Mouse (Mus musculus): ENCODE data around the gene Ncam2. TPM values are rescaled to one million over a fixed set of nuclear protein-coding genes. Genes with fewer than 3 reads are reported as not detected.
"Not testable (repeated sequence)": the region's sequence is repeated elsewhere in the genome, so short reads cannot be mapped to it uniquely, and the experiment has no call there.

Ncam2 gene
- polyA plus RNA-seq, 1 experiment from 2014 or later, result 0.03 TPM

- DNase-seq (ENCODE audit: low spot score), result no peak
These were observed 85.4 kb downstream of the Ncam2 start for GRCm38 (mm10) chr16:81285882-81286281.

- DNase-seq (ENCODE audit: low spot score), result no peak
These were observed 103.3 kb downstream of the Ncam2 start for GRCm38 (mm10) chr16:81303806-81304205.

DNA sequence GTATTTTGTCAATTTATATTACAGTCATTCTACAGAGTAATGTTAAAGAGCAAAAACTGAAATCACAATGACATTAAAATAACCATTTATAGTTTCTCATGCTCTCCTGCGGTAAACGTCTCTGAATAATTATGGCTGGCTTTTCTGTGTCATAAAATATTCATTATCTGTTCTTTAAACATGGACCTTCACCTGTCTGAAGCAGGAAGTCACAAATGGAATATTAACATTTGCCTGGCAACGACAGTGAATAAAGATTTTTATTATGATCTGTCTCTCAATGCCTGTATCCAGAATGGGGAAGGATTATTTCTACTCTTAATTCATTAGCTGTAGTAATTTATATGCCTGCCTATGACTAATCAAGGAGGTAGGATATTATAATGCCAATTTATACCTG is 108.7 kb downstream of the Ncam2 start:
- DNase-seq (ENCODE audit: low spot score), result no peak

DNA sequence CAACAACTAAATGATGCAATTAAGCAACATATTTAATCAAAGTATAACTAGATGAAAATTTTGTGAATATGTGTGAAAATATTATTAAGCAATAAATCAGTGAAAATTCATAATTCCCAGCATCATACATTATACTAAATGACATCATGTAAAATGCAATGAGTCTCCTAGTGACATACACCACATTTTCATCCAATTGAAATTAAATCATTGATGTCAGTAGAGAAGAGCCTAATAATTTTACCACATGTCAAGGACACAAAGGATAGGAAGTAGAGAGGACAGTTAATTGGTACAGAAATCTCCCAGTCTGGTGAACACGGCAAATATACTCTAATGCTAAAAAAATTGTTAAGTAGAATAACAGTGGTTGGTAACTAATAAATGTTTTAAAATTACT is 118.5 kb downstream of the Ncam2 start:
- no peak for DNase-seq (ENCODE audit: low spot score)

DNA sequence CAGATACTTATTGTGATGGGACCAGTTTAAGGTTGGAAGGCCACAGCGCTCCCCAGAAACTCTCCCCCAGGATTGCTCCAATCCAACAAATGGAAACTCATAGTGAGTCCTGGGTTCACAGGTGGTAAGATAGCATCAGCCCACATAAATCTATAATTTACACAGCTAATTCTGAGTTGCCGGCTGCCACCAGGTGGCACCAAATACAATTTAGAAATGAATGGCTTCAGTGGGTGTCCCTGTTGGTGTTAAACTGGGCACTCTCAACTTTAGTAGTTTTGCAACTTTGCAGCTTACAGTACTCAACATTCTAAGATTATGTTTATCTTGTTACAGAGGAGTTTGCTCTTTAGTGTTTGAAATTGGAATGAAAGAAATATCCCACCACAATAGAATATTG is 130.0 kb downstream of the Ncam2 start:
- peak; percentile 31 for DNase-seq (ENCODE audit: low spot score)

GRCm38 (mm10) chr16:81365901-81366300 is 165.4 kb downstream of the Ncam2 start:
- DNase-seq (ENCODE audit: low spot score), result no peak

- no peak for DNase-seq (ENCODE audit: low spot score)
These were observed 173.7 kb downstream of the Ncam2 start for GRCm38 (mm10) chr16:81374234-81374633.

- no peak for DNase-seq (ENCODE audit: low spot score)
These were observed 179.9 kb downstream of the Ncam2 start for GRCm38 (mm10) chr16:81380434-81380833.

- DNase-seq (ENCODE audit: low spot score), result no peak
These were observed 188.1 kb downstream of the Ncam2 start for GRCm38 (mm10) chr16:81388646-81389045.

DNA sequence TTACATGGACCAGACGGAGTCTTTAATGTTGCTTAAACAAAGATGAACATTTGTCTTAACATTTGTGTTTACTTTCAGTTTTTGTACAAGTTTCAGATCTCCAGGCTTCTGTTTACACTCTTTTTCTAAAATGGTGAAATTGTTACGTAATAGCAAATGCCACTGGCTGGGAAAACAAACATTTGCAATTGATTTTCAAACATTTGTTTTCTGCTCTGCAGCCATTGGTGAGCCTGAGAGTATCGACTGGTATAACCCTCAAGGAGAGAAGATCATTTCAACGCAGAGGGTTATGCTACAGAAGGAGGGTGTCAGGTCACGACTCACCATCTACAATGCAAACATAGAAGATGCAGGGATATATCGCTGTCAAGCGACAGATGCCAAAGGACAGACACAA is 234.1 kb downstream of the Ncam2 start:
- no peak for DNase-seq (ENCODE audit: low spot score)

- no peak for DNase-seq (ENCODE audit: low spot score)
These were observed 236.8 kb downstream of the Ncam2 start for GRCm38 (mm10) chr16:81437091-81437867.

DNA sequence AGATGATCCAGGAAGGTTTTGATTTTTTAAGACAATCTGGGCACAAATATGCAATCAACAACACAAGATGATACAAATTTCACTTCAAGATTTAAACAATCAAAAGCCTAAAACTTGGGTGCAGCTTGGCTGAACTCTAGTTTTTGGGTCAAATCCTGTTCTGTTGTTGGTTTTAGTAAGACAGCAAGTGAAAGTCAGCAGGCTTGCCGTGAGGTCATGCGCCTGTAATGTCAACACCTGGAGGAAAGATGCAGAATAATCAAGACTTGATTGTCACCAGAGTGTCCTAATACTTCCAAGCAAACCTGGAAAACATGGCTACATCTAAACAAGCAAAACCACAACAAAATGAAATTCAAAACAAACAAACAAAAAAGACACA is 237.4 kb downstream of the Ncam2 start:
- no peak for DNase-seq (ENCODE audit: low spot score)

GRCm38 (mm10) chr16:81450851-81451250 is 250.4 kb downstream of the Ncam2 start:
- DNase-seq (ENCODE audit: low spot score), result no peak

DNA sequence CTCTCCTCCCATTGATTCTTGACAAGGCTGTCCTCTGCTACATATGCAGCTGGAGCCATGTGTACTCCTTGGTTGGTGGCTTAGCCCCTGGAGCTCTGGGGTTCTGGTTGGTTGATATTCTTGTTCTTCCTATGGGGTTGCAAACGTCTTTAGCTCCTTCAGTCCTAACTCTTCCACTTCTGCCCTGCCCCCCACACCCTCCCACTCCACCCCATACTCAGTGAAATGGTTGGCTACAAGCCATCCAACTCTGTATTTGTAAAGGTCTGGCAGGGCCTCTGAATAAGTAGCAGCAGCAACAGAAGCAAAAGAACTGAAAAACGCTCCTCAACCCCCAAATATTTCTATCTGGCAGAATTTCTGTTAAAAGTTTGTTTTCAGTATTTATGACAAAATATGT is 252.5 kb downstream of the Ncam2 start:
- DNase-seq (ENCODE audit: low spot score), result no peak

DNA sequence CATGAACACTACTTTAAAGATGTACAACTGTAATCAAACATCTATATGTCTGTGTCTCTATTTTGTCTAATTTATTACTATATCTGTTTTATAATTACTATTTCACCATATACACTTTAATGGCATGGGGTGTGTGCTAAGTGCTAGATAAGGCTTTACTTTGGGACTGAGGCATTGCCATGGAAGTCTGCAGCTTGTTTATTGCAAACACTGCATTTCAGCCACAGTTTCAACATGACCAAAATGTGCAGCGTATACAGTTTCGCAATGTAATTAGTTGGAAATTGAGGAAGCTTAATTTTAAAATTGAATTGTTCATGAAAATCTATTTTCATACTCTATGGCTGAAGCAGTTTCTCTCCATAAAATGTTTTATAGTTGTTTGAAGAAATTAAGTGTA is 254.0 kb downstream of the Ncam2 start:
- no peak for DNase-seq (ENCODE audit: low spot score)

DNA sequence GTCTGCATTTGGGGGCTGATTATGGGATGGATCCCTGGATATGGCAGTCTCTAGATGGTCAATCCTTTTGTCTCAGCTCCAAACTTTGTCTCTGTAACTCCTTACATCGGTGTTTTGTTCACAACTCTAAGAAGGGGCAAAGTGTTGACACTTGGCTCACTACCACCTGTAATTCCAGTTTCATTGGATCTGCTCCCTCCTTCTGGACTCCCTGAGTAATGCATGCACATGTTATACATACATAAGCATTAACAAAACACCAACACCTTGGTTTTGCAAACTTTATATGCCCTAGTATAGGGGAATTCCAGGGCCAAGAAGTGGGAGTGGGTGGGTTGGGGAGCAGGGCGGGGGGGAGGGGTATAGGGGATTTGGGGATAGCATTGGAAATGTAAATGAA is 262.2 kb downstream of the Ncam2 start:
- not testable (repeated sequence) for DNase-seq (ENCODE audit: low spot score)

- no peak for DNase-seq (ENCODE audit: low spot score)
These were observed 272.4 kb downstream of the Ncam2 start for GRCm38 (mm10) chr16:81472925-81473324.

DNA sequence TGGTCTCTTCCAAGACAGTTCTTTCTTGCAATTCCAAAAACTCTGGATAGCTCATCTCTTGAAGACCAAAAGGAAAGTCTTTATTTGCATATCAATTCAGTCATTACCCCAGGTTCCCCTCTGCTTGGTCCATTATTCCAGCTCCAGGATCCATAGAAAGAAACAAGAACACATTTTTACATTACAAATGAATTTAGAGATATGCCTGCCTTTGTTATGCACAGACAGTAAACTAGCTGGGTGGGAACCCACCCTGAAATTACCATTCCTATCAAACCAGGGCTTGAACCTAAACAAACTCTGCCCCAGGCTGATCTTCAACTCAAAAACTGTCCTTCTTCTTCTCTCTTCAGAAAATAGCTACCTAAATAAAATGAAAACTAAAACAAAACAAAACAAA is 280.6 kb downstream of the Ncam2 start:
- no peak for DNase-seq (ENCODE audit: low spot score)

DNA sequence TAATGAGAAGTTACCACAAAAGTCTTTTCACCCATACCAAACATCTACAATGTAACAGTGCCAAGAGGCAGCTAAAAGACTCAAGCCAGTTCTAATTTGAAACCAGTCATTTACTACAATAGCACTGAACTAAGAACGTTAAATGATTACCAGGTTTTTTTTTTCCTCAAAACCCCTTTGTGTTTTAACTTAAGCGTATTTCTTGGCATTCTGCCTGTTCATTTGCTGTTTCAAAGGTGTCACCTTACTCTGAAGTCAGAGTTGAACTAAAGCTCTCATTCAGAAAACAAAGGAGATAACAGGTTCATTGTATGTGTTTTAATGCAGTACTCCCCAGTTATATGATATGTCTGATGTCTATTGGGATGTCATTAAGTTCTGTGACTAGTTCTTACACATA is 295.6 kb downstream of the Ncam2 start:
- no peak for DNase-seq (ENCODE audit: low spot score)

GRCm38 (mm10) chr16:81502578-81502977 is 302.1 kb downstream of the Ncam2 start:
- DNase-seq (ENCODE audit: low spot score), result no peak

DNA sequence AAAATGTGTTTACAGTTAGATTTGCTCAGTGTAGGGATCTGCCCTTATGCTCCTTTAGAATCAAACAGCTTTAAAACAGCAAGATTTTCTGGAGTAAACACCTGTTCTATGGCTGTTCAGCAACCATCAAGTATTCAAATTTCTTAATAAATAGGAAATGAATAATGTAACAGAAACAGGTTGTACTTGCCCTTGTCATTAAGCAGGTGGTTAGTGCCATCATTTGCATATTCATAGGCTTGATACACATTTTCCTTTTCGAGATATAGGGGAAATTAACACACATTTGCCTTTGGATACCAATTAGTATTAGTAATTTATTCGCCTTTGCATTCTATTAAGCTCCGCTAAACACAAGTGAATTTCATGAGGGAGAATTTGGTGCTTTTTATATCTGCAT is 335.7 kb downstream of the Ncam2 start:
- no peak for DNase-seq (ENCODE audit: low spot score)

DNA sequence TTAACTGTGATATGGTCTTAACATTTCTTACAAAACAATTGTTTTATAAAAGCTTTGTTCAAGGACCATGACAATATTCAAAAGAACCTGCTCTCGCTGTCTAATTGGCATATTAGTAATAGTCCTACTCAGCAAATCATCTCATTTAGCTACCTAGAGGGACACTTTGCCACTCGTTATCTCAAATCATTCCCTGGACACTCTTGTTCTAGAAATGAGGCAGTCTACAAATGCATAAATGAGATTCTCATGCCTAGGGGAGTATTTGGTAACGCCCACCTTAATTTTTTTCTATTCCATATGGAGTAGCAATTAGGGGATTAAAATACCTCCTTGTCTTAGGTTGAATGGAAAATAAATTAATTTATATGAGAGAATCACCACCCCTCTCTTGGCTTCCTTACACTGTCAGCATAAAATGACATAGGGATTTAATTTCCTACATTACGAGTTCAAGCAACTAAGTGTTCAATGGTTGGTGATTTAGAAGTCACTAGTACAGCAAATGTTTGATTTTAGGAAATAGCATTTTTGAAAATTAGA is 387.1 kb downstream of the Ncam2 start:
- DNase-seq (ENCODE audit: low spot score), result no peak

GRCm38 (mm10) chr16:81623276-81623675 is 422.8 kb downstream of the Ncam2 start:
- no peak for DNase-seq (ENCODE audit: low spot score)
